8 mouse cellular contexts compared by ENCODE assay signal in genomic region chr1:127239914-127240313, GRCm38 (mm10). TPM values are rescaled to one million over a fixed set of nuclear protein-coding genes. Genes with fewer than 3 reads are reported as not detected.
A peak's percentile ranks its signal among the peaks of the same experiment; 100 is the strongest.
DNase-seq lines count a peak whose midpoint lies in the region; ATAC-seq and TF ChIP-seq lines count a peak whose summit lies in the region.

No protein-coding gene starts in this region.

- intact Hi-C loops in left cerebral cortex, postnatal 36 days (cut with DNase I): no loop called here

- no peaks in the 10 kb centered on the region for H3K27me3 ChIP-seq in lung, embryonic 16.5 days (ENCODE audit: control insufficient read depth, insufficient read depth, low read depth, low read length)
- no peaks in the 10 kb centered on the region for H3K27me3 ChIP-seq in hindbrain, embryonic 12.5 days

- H3K27ac ChIP-seq in lung, embryonic 16.5 days (ENCODE audit: low read length): no peak overlapping the region
- H3K27ac ChIP-seq in hindbrain, embryonic 12.5 days: no peak overlapping the region

- H3K36me3 ChIP-seq in lung, embryonic 16.5 days (ENCODE audit: control insufficient read depth, insufficient read depth, low read length): no peaks in the 10 kb centered on the region
- H3K36me3 ChIP-seq in hindbrain, embryonic 12.5 days: no peaks in the 10 kb centered on the region

- ATAC-seq in lung, embryonic 16.5 days (ENCODE audit: low read depth): peak; percentile 45; the same call in 1 of the 2 replicates
- peak; percentile 58 for ATAC-seq in hindbrain, embryonic 12.5 days (ENCODE audit: low FRiP score)
- ATAC-seq in monocyte, adult 5-6 weeks (replicated peaks; ENCODE audit: insufficient number of reproducible peaks, low FRiP score, low TSS enrichment, poor library complexity, severe bottlenecking): peak; percentile 53

- 44% methylated on average over 6 of the region's 6 CpGs for WGBS in lung, embryonic 16.5 days
- 30% methylated on average over 6 of the region's 6 CpGs for WGBS in lung, adult 2 months
- 19% methylated on average over 6 of the region's 6 CpGs for WGBS in hindbrain, embryonic 12.5 days

- H3K4me3 ChIP-seq in lung, embryonic 16.5 days (ENCODE audit: low read length): no peak overlapping the region
- no peak overlapping the region for H3K4me3 ChIP-seq in lung, adult 2 months (replicated peaks; ENCODE audit: extremely low read depth, low read depth, low read length)
- no peak overlapping the region for H3K4me3 ChIP-seq in hindbrain, embryonic 12.5 days

- no peak for TF ChIP-seq POLR2A in lung, adult 2 months (IDR thresholded peaks at IDR 0.05; ENCODE audit: borderline replicate concordance, extremely low read depth, low read depth, low read length)

- H3K4me2 ChIP-seq in lung, embryonic 16.5 days (ENCODE audit: low read depth, low read length): no peak overlapping the region
- H3K4me2 ChIP-seq in hindbrain, embryonic 12.5 days (replicated peaks): no peak overlapping the region

- DNase-seq in lung, adult 2 months: no peak
- peak; percentile 44 for DNase-seq in embryo, embryonic 11 days
- DNase-seq in left cerebral cortex, postnatal 36 days (ENCODE audit: low spot score in 2 of 2): no peak
- no peak for DNase-seq in layer of hippocampus, adult 18-20 months (ENCODE audit: low spot score in 2 of 2)
- no peak for DNase-seq in frontal cortex, postnatal 10 days (ENCODE audit: low spot score in 2 of 2)

- peaks cover 2% of the 10 kb centered on the region; the same call in 1 of the 2 replicates for H3K4me1 ChIP-seq in lung, embryonic 16.5 days (replicated peaks; ENCODE audit: control insufficient read depth, insufficient read depth, low read length)
- H3K4me1 ChIP-seq in lung, adult 2 months (ENCODE audit: control insufficient read depth, insufficient read depth, low read length): peaks cover 9% of the 10 kb centered on the region
- peaks cover 18% of the 10 kb centered on the region for H3K4me1 ChIP-seq in hindbrain, embryonic 12.5 days

- TF ChIP-seq CTCF in lung, adult 2 months (IDR thresholded peaks at IDR 0.05; ENCODE audit: insufficient read depth, low read length): no peak

- H3K9ac ChIP-seq in lung, embryonic 16.5 days (ENCODE audit: low read length): no peak overlapping the region
- no peak overlapping the region for H3K9ac ChIP-seq in hindbrain, embryonic 12.5 days

- no peaks in the 10 kb centered on the region for H3K9me3 ChIP-seq in lung, embryonic 16.5 days (ENCODE audit: control insufficient read depth, low read length)
- H3K9me3 ChIP-seq in hindbrain, embryonic 12.5 days (replicated peaks): no peaks in the 10 kb centered on the region

RNA-seq across cellular contexts. Expression of gene Mgat5, which starts 35.1 kb away (rescaled TPM):
- polyA plus RNA-seq in lung, embryonic 16.5 days (2015; fragmentation: Nextera tagmentation; extraction: Ambion mirVana): 4.1 and 4.3 TPM in 2 replicates
- polyA plus RNA-seq in lung, adult 2 months (2012; rRNA removed): 6.9 and 9.0 TPM in 2 replicates
- 10.3 and 10.7 TPM in 2 replicates for polyA plus RNA-seq in hindbrain, embryonic 12.5 days (2016; fragmentation: Nextera tagmentation; extraction: Ambion mirVana)
- total RNA-seq in monocyte, adult 5-6 weeks (2017): 19.4 to 35.1 TPM (median 21.1 TPM) in 3 replicates
- 10 to 100 TPM; 77.3 to 79.1 TPM for total RNA-seq in left cerebral cortex, postnatal 36 days (2021)
- total RNA-seq in layer of hippocampus, adult 18-20 months (2021): 10 to 100 TPM; 48.4 to 48.7 TPM
